Mouse (Mus musculus) heart, postnatal 0 days (tissue): ENCODE results near the gene Bloc1s1. TPM values are rescaled to one million over a fixed set of nuclear protein-coding genes. Genes with fewer than 3 reads are reported as not detected.

Source experiments
- ATAC-seq: fragments of 200-750 bp; cut with Nextera tagmentation; 2 replicates; pipeline ENCODE4 v1.8.0; 2017; ENCODE audit warnings: low read depth, moderate number of reproducible peaks, moderate library complexity; ENCODE audit not compliant: insufficient read depth
- DNase-seq: peaks from one replicate; pipeline ENCODE4 v3.0.0-alpha.2; 2016; ENCODE audit warnings: low spot score
- H3K27ac ChIP-seq: fragments of 300-500 bp; sonication (generic); 2 replicates; pipeline ENCODE4 v1.5.1; 2014; ENCODE audit warnings: low read depth, mild to moderate bottlenecking
- H3K27me3 ChIP-seq: fragments of 300-500 bp; sonication (generic); 2 replicates; pipeline ENCODE4 v1.6.1; 2014; ENCODE audit warnings: low read length, mixed read lengths; ENCODE audit not compliant: control insufficient read depth, insufficient read depth
- H3K36me3 ChIP-seq: fragments of 300-500 bp; sonication (generic); replicated peaks from 2 replicates; pipeline ENCODE4 v1.6.1; 2014; ENCODE audit warnings: low read length, mixed read lengths; ENCODE audit not compliant: control insufficient read depth, insufficient read depth
- H3K4me1 ChIP-seq: fragments of 300-500 bp; sonication (generic); 2 replicates; pipeline ENCODE4 v1.6.1; 2014; ENCODE audit warnings: antibody characterized with exemption; ENCODE audit not compliant: control insufficient read depth, insufficient read depth
- H3K4me2 ChIP-seq: fragments of 300-500 bp; sonication (generic); 2 replicates; pipeline ENCODE4 v1.6.1; 2014; ENCODE audit warnings: low read depth, mild to moderate bottlenecking, low read length, moderate library complexity
- H3K4me3 ChIP-seq: fragments of 300-500 bp; sonication (generic); 2 replicates; pipeline ENCODE4 v1.5.1; 2014; ENCODE audit warnings: low read depth, low read length
- H3K9ac ChIP-seq: fragments of 300-500 bp; sonication (generic); replicated peaks from 2 replicates; pipeline ENCODE4 v1.6.1; 2014; ENCODE audit warnings: low read depth, low read length, mixed read lengths
- H3K9me3 ChIP-seq: fragments of 300-500 bp; sonication (generic); replicated peaks from 2 replicates; pipeline ENCODE4 v1.6.1; 2016; ENCODE audit warnings: low read length; ENCODE audit not compliant: control insufficient read depth
- CTCF ChIP-seq: IDR thresholded peaks from 2 replicates; pipeline ENCODE4 v1.5.1; 2016; ENCODE audit warnings: antibody characterized with exemption, control low read depth, low read depth
- EP300 ChIP-seq: IDR thresholded peaks from 2 replicates; pipeline ENCODE4 v1.6.1; 2016; ENCODE audit warnings: antibody characterized with exemption, low read depth
- WGBS: fragments of 180-500 bp; shearing (Covaris S2); extraction: QIAGEN DNeasy Blood & Tissue Kit; methylation state at CpG from one replicate; pipeline ENCODE4 v1.1.7; 2014; 5-methylcytosine and 5-hydroxymethylcytosine counted together
- polyA plus RNA-seq: library from polyadenylated mRNA; unstranded; fragments of >200 nt; fragmentation: Nextera tagmentation; extraction: Ambion mirVana; gene quantifications from 2 replicates; pipeline ENCODE4 v1.2.1, GENCODE M21; 2015
- total RNA-seq: library from RNA; depleted of rRNA; stranded (reverse); fragments of >200 nt; gene quantifications from 2 replicates; pipeline ENCODE4 v1.2.3, GENCODE M21; 2014; ENCODE audit warnings: low replicate concordance

The Bloc1s1 gene
- total and polyA plus RNA-seq, 2 experiments from 2014 or later: 121 to 292 TPM

DNA sequence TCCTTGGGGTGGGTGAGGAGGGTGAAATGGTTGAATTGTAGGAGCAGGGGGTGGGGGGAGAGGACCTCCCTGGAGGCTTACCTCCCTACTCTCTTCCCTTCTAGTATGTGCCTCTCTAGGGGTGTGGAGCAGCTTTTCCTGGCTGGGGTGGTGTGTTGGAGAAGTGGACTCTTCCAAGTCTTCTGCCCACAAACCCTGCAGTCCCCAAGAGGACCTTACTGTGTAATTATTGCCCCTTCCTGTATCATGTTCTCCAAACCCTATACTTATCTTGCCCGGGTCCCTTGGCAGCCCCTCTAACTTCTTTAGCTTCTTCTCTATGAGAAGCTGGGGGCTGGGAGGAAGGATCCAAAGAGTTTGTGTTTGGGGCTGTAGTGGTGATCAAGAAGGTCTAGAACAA is 27.0 kb downstream of the Bloc1s1 start:
- no peak for DNase-seq
- H3K27ac ChIP-seq: no peak overlapping the region
- H3K4me2 ChIP-seq: no peak overlapping the region
- ATAC-seq: no peak
- no peak overlapping the region for H3K4me3 ChIP-seq
- no peaks in the 10 kb centered on the region for H3K36me3 ChIP-seq
- 55% methylated on average over 1 of the region's 1 CpGs for WGBS
- no peaks in the 10 kb centered on the region for H3K9me3 ChIP-seq
- H3K9ac ChIP-seq: no peak overlapping the region
- TF ChIP-seq EP300 (no peak), CTCF (no peak)
- H3K4me1 ChIP-seq: 0 out of 2 replicates have a peak, but pooled peaks cover 7% of the 10 kb centered on the region
- H3K27me3 ChIP-seq: peaks cover 22% of the 10 kb centered on the region

DNA sequence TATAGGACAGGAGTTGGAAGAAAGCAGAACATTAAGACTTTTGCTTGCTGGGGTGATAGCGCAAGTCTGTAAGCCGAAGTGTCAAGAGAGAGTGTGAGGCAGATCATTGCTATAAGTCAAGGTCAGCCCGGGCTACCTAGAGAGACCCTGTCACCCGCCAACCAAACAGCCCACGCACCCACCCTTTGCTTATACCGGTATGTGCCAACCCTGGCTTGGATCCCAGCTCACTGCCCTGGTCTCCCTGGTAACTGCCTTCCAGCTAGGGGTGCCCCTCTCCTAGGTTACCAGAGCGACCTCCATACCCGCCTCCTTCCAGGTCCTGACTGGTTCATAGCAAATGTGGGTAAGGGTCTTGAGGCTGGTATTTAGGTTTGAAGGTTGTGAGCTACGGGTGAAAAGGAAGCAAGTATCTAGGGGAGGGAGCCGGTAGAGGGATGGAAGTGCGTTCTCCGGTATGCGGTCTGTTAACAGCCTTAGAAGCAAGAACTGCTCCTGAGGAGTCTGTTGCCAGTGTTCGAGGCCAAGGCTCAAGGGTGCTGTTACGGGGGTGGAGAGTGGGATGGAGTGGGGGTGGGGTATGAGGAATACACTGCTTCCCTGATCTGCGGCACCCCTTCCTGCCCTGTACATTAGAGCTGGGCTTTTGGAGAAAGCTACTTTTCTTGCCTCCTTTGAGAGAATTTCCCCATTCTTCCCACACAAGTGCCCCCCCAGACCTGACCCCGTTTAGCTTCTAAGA is 27.7 kb downstream of the Bloc1s1 start:
- Histone ChIP-seq H3K27me3 (peaks cover 22% of the 10 kb centered on the region), H3K9me3 (no peaks in the 10 kb centered on the region), H3K9ac (peak overlapping the region; percentile 3; the same call in 1 of the 2 replicates), H3K4me2 (peak overlapping the region; percentile 45), H3K27ac (no peak overlapping the region), H3K4me1 (0 out of 2 replicates have a peak, but pooled peaks cover 7% of the 10 kb centered on the region), H3K36me3 (no peaks in the 10 kb centered on the region), H3K4me3 (peak overlapping the region; percentile 5; the same call in 1 of the 2 replicates)
- WGBS: 10% methylated on average over 17 of the region's 17 CpGs
- DNase-seq (peak; percentile 27), ATAC-seq (peak; percentile 47)
- TF ChIP-seq EP300: no peak
- TF ChIP-seq CTCF: no peak

DNA sequence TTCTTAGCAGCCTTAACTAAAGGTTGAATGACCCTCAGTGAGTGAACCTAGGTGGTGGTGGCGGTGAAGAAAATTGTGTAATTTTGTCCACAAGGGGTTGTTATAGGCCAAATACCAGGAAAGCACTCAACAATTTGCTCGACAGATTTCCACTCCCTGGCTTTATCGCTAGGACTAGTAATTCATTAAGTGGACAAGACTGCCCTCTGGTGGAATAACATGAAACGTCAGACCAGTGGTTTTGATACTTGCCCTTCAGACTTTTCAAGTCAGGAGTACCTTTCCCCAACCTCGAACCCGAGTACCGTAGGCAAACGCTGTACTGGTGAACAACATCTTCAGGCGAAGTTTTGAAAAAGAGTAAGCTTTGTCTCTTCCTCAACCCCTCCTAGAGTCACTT is 28.4 kb downstream of the Bloc1s1 start:
- H3K36me3 ChIP-seq: no peaks in the 10 kb centered on the region
- H3K4me3 ChIP-seq: peak overlapping the region; percentile 5; the same call in 1 of the 2 replicates
- TF ChIP-seq EP300: no peak
- TF ChIP-seq CTCF: peak; percentile 79
- peaks cover 22% of the 10 kb centered on the region for H3K27me3 ChIP-seq
- ATAC-seq: peak; percentile 62
- peak; percentile 83 for DNase-seq
- no peak overlapping the region for H3K27ac ChIP-seq
- H3K9ac ChIP-seq: 0 out of 2 replicates have a peak overlapping the region, but pooled peaks have one; percentile 3
- WGBS: under 1% methylated on average over 9 of the region's 9 CpGs
- no peaks in the 10 kb centered on the region for H3K9me3 ChIP-seq
- H3K4me1 ChIP-seq: 0 out of 2 replicates have a peak, but pooled peaks cover 7% of the 10 kb centered on the region
- peak overlapping the region; percentile 45 for H3K4me2 ChIP-seq

- DNase-seq: no peak
- Histone ChIP-seq H3K9me3 (no peaks in the 10 kb centered on the region), H3K9ac (peak overlapping the region; percentile 63; the same call in 1 of the 2 replicates), H3K27me3 (peaks cover 19% of the 10 kb centered on the region), H3K27ac (no peak overlapping the region), H3K4me3 (peak overlapping the region; percentile 54), H3K36me3 (no peaks in the 10 kb centered on the region), H3K4me2 (peak overlapping the region; percentile 74), H3K4me1 (peaks cover 20% of the 10 kb centered on the region)
- TF ChIP-seq EP300 (no peak), CTCF (no peak)
- ATAC-seq: no peak
- 3% methylated on average over 9 of the region's 9 CpGs for WGBS
Observed at GRCm38 (mm10) chr10:128892246-128892645, 31.6 kb downstream of the Bloc1s1 start.

- ATAC-seq: peak; percentile 64
- Histone ChIP-seq H3K4me2 (peak within 1 kb of the TSS; percentile 74), H3K9ac (peak within 1 kb of the TSS; percentile 63), H3K36me3 (no peaks in the 10 kb centered on the region), H3K4me1 (peaks cover 20% of the 10 kb centered on the region), H3K27ac (peak within 1 kb of the TSS; percentile 49; the same call in 1 of the 2 replicates), H3K27me3 (peaks cover 13% of the 10 kb centered on the region), H3K9me3 (no peaks in the 10 kb centered on the region), H3K4me3 (peak within 1 kb of the TSS; percentile 54)
- TF ChIP-seq EP300 (no peak), CTCF (no peak)
- DNase-seq: peak; percentile 51
- 1% methylated on average over 59 of the region's 89 CpGs for WGBS
Observed at GRCm38 (mm10) chr10:128891296-128892094, 32.3 kb downstream of the Bloc1s1 start, which contains the start of gene Gdf11. TSS of gene Gdf11 (minus strand) at chr10:128891718.
